ENCODE assay signal across 13 mouse cellular contexts in the genomic region with DNA sequence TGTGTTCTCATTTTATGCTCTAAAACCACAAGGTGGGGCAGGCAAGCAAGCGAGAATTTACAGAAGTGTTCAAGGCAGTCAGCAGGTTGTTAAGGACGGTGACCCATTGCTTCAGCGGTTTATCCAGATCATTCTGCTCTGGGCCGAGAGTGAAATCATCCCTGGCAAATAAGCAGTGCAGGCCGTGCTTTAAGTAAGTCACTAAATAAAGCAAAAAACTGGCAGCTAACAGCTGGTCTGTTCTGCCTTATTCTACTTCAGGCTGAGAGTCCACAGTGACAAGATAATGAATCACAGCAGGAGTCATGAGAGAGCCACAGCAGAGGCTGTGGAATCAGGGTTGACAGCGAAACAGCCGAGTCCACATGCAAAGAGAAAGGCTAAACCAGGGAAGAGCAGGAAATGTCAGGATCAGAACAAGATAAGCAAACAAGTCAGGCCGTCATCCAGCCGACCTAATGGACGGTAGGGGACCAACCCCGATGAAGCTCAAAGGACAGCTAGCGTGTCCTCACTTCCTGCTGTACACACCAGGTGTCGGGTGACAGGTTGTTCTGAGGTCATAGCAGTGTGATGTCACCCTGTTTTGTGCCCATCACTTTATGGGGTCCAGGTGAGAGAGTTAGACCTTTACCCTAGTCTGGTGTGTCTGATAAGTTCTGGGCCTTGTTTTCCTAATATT. TPM values are rescaled to one million over a fixed set of nuclear protein-coding genes. Genes with fewer than 3 reads are reported as not detected.
DNase-seq lines count a peak whose midpoint lies in the region; ATAC-seq lines count a peak whose summit lies in the region.
"Had no signal": no experiment of that assay in that cellular context is flagged by ENCODE, and none has a peak within 500 bp of the region (broad histone marks: within the 10 kb centered on the region; RNA-seq: fewer than 3 reads in every experiment).

No protein-coding gene starts in this region.

- 60% methylated on average over 13 of the region's 13 CpGs for WGBS in forebrain, embryonic 15.5 days

- ATAC-seq in neutrophil, adult 5-6 weeks (ENCODE audit: extremely low read depth, insufficient number of reproducible peaks, low FRiP score, poor library complexity, severe bottlenecking), result peak; percentile 57; the same call in 1 of the 2 replicates
- ATAC-seq in inflammation-experienced regulatory T-cells, adult 6 months, result no peak
- ATAC-seq in forebrain, embryonic 15.5 days (replicated peaks), result no peak
- ATAC-seq: forebrain, embryonic 14.5 days had no signal

- no peaks in the 10 kb centered on the region for H3K9me3 ChIP-seq in forebrain, embryonic 15.5 days
- H3K9me3 ChIP-seq: heart, embryonic 15.5 days had no signal

- H3K4me1 ChIP-seq in forebrain, embryonic 15.5 days, result no peaks in the 10 kb centered on the region
- H3K4me1 ChIP-seq: heart, embryonic 15.5 days had no signal

- H3K36me3 ChIP-seq in forebrain, embryonic 15.5 days, result no peaks in the 10 kb centered on the region
- H3K36me3 ChIP-seq: heart, embryonic 15.5 days had no signal

- DNase-seq in adrenal gland, adult (ENCODE audit: inconsistent age in 2 of 2, low spot score in 1 of 2), result peak; percentile 61 to 75
- no peak for DNase-seq in adrenal gland, postnatal 25 days
- DNase-seq in left cerebral cortex, postnatal 25 days (ENCODE audit: low spot score in 2 of 2), result peak; percentile 5 to 43
- DNase-seq in left cerebral cortex, adult 11 months (ENCODE audit: low spot score), result no peak
- peak; percentile 4 for DNase-seq in embryo, embryonic 10.5 days (ENCODE audit: low spot score)

- no peak overlapping the region for H3K4me2 ChIP-seq in forebrain, embryonic 15.5 days (replicated peaks)
- H3K4me2 ChIP-seq: heart, embryonic 15.5 days had no signal

- no peak overlapping the region for H3K27ac ChIP-seq in forebrain, embryonic 15.5 days (replicated peaks)
- H3K27ac ChIP-seq: heart, embryonic 15.5 days; macrophage had no signal

- H3K27me3 ChIP-seq in forebrain, embryonic 15.5 days, result no peaks in the 10 kb centered on the region
- H3K27me3 ChIP-seq: heart, embryonic 15.5 days had no signal

- no peak overlapping the region for H3K9ac ChIP-seq in forebrain, embryonic 15.5 days (replicated peaks)
- H3K9ac ChIP-seq: heart, embryonic 15.5 days had no signal

- intact Hi-C loops in left cerebral cortex, postnatal 25 days (cut with DNase I), result no loop called here

- H3K4me3 ChIP-seq in forebrain, embryonic 15.5 days, result no peak overlapping the region
- H3K4me3 ChIP-seq: heart, embryonic 15.5 days had no signal

RNA-seq across cellular contexts. Expression of a gene that starts 4.9 kb away (rescaled TPM):
- 0.27 TPM in 1 of 2 replicates, not detected in the other for total RNA-seq in adrenal gland, postnatal 25 days (2021)
- total RNA-seq in left cerebral cortex, postnatal 25 days (2021), result not detected
- 140 and 151 TPM in 2 replicates for total RNA-seq in neutrophil, adult 5-6 weeks (2017)
- polyA plus RNA-seq in inflammation-experienced regulatory T-cells, adult 6 months (2017; shearing (Covaris generic)), result 10 to 100 TPM; 29.9 to 51.2 (median 36.9) TPM
- 0.11 and 0.15 TPM in 2 replicates for polyA plus RNA-seq in forebrain, embryonic 15.5 days (2015; fragmentation: Nextera tagmentation; extraction: Ambion mirVana)
- total RNA-seq: left cerebral cortex, postnatal 10 days had no signal
- polyA plus RNA-seq: cortical plate, adult 2 months had no signal

RNA-seq across cellular contexts. Expression of a gene that starts 44.5 kb away (rescaled TPM):
- 30.6 and 53.5 TPM in 2 replicates for total RNA-seq in adrenal gland, postnatal 25 days (2021)
- total RNA-seq in left cerebral cortex, postnatal 25 days (2021), result 10 to 100 TPM; 43.8 to 45.2 TPM
- total RNA-seq in neutrophil, adult 5-6 weeks (2017), result 179 and 187 TPM in 2 replicates
- polyA plus RNA-seq in inflammation-experienced regulatory T-cells, adult 6 months (2017; shearing (Covaris generic)), result 10 to 100 TPM; 21.3 to 30.9 (median 30.4) TPM
- polyA plus RNA-seq in forebrain, embryonic 15.5 days (2015; fragmentation: Nextera tagmentation; extraction: Ambion mirVana), result 11.5 and 12.7 TPM in 2 replicates

Comparison
In these comparisons a context has a peak if more than half of its experiments do, and no peak if none do; other contexts are left out.
1. DNase-seq: peak in adrenal gland, adult (2 of 2), left cerebral cortex, postnatal 25 days (2 of 2) and embryo, embryonic 10.5 days (single experiment); none in adrenal gland, postnatal 25 days (single experiment) and left cerebral cortex, adult 11 months (single experiment).
2. RNA of a gene that starts 4.9 kb away (total RNA-seq): 140 to 151 TPM in neutrophil, adult 5-6 weeks; 0.27 TPM in adrenal gland, postnatal 25 days and not detected in left cerebral cortex, postnatal 25 days; every median in the first group is over 100 times any median in the second.